Mouse (Mus musculus): Measurements from ENCODE around the gene Olfr1245. TPM values are rescaled to one million over a fixed set of nuclear protein-coding genes. Genes with fewer than 3 reads are reported as not detected.
"Not testable (repeated sequence)": the region's sequence is repeated elsewhere in the genome, so short reads cannot be mapped to it uniquely, and the experiment has no call there.

Olfr1245 gene
- not detected in 3 replicates for total RNA-seq (2017)

GRCm38 (mm10) chr2:89578347-89578746 is at the start of gene Olfr1245:
Gene Olfr1245 (minus strand): TSS chr2:89578447.
- no peak for ATAC-seq (replicated peaks; ENCODE audit: insufficient number of reproducible peaks, low FRiP score, low TSS enrichment, poor library complexity, severe bottlenecking)

DNA sequence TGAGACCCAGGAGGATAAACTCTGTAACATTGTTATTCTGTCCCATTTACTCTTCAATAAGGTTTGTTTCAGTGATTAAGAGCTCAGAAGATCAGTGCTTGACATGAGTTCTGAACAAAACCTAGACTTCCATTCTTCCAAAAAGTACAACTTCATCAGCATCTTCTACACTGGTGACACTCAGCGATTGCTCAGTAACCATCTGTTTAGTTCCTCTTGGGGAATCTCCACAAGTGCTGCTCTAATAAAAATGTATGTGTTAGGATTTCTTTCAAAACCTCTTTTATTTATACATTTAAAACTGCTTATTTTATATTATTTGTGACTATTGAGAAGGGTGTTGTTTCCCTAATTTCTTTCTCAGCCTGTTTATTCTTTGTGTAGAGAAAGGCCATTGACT is 39.9 kb upstream of the Olfr1245 start, which contains the start of gene Olfr1248:
TSS of gene Olfr1248 (minus strand) at position 101 of the 400 bp plus-strand sequence.
- ATAC-seq (replicated peaks; ENCODE audit: insufficient number of reproducible peaks, low FRiP score, low TSS enrichment, poor library complexity, severe bottlenecking): not testable (repeated sequence)

DNA sequence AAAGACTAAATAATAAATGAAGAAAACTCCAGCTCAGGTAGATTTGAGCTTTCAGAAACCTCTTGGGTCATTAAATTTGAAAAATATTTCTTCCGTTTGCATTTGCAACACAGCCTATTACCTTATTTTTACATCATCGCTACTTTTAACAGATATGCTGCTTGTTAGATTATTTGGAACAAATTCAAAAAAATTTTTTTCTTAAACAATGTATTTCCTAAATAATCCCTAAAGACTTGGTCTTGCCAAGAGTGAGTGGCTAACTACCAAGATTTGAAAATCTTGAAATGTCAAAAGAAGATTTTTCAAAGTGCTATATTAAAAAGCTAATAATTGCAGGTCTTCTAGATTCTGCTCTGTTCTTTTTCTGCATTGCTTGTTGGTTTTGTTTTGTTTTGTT is 35.8 kb upstream of the Olfr1245 start, which contains the start of gene Olfr1247:
TSS of gene Olfr1247 (minus strand) at position 101 of the 400 bp plus-strand sequence.
- ATAC-seq (replicated peaks; ENCODE audit: insufficient number of reproducible peaks, low FRiP score, low TSS enrichment, poor library complexity, severe bottlenecking): no peak

- no peak for ATAC-seq (replicated peaks; ENCODE audit: insufficient number of reproducible peaks, low FRiP score, low TSS enrichment, poor library complexity, severe bottlenecking)
These were observed 14.8 kb upstream of the Olfr1245 start, which contains the start of gene Olfr1246 for GRCm38 (mm10) chr2:89593057-89593456. Gene Olfr1246 (minus strand): TSS chr2:89593157.

GRCm38 (mm10) chr2:89562706-89563105 is 15.5 kb downstream of the Olfr1245 start:
- ATAC-seq (replicated peaks; ENCODE audit: insufficient number of reproducible peaks, low FRiP score, low TSS enrichment, poor library complexity, severe bottlenecking): not testable (repeated sequence)

DNA sequence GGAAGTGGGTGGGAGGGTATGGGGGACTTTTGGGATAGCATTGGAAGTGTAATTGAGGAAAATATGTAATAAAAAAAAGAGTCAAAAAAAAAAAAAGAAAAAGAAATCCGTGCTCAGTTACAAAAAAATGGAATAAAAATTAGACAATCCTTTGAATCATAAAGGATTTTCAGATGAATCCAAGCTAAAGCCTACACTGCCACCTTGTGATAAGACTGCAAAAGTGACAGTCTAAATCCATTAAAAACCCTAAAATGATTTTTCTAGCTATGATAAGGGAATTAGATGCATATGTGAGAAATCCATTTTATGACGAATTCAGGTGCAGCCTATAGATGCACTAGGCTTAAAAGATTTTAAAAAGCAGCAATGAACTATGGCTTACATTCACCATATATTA is 33.7 kb downstream of the Olfr1245 start:
- no peak for ATAC-seq (replicated peaks; ENCODE audit: insufficient number of reproducible peaks, low FRiP score, low TSS enrichment, poor library complexity, severe bottlenecking)

DNA sequence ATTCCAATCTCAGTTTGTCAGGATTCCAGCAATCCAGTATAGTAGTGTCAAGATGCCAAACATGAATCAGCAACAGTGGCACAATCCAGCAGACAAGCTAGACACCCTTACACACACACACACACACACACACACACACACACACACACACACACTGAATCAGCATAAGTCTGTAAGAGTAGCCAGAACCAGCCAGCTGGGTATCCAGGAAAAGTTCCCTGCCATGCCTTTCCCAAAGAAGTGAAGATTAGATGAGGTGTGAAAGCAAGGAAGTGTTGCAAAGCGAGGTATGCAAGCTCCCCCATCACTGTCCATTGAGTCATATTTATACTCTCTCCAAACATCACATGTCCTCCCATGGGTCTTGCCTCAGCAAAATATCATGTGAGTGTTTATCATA is 38.3 kb downstream of the Olfr1245 start:
- ATAC-seq (replicated peaks; ENCODE audit: insufficient number of reproducible peaks, low FRiP score, low TSS enrichment, poor library complexity, severe bottlenecking): no peak

DNA sequence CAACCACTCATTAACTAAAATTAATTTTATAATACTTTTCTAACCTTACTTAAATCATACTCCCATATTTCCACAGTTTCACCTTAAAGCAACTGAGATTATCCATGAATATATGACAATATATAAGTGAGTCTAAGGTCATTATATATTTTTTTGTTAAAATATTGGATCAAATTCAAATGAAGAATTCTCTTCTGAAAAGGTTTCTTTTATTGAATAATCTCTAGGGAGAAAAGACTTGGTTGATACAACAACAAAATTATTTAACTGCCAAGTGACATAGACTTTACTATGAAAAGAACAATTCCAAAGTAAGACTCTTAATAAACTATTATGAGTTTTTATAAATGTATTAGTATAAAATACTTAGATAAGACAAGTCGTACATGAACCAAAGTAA is 46.9 kb downstream of the Olfr1245 start, which contains the start of gene Olfr1243:
TSS of gene Olfr1243 (minus strand) at position 101 of the 400 bp plus-strand sequence.
- ATAC-seq (replicated peaks; ENCODE audit: insufficient number of reproducible peaks, low FRiP score, low TSS enrichment, poor library complexity, severe bottlenecking): no peak

Other genes starting within 250 kb of the Olfr1245 start
- not detected in 3 replicates for gene Olfr1232, start 248.8 kb downstream of the Olfr1245 start, total RNA-seq (2017)
- gene Olfr1233, start 236.0 kb downstream of the Olfr1245 start, total RNA-seq (2017): not detected in 3 replicates
- gene Olfr1234, start 213.6 kb downstream of the Olfr1245 start, total RNA-seq (2017): not detected in 3 replicates
- not detected in 3 replicates for gene Olfr1238, start 168.8 kb downstream of the Olfr1245 start, total RNA-seq (2017)
- gene Olfr1239, start 158.0 kb downstream of the Olfr1245 start, total RNA-seq (2017): not detected in 3 replicates
- gene Olfr1240, start 135.4 kb downstream of the Olfr1245 start, total RNA-seq (2017): not detected in 3 replicates
- gene Olfr1241, start 91.3 kb downstream of the Olfr1245 start, total RNA-seq (2017): not detected in 3 replicates
- gene Olfr1242, start 80.1 kb downstream of the Olfr1245 start, total RNA-seq (2017): not detected in 3 replicates
- gene Olfr1243, start 47.0 kb downstream of the Olfr1245 start, total RNA-seq (2017): not detected in 3 replicates
- 0.10 TPM in 2 of 3 replicates, not detected in the other for gene Olfr1246, start 14.7 kb upstream of the Olfr1245 start, total RNA-seq (2017)
- gene Olfr1247, start 35.7 kb upstream of the Olfr1245 start, total RNA-seq (2017): 0.32 TPM in 1 of 3 replicates, not detected in the others
- gene Olfr1248, start 39.8 kb upstream of the Olfr1245 start, total RNA-seq (2017): not detected in 3 replicates
- not detected in 3 replicates for gene Olfr1249, start 56.5 kb upstream of the Olfr1245 start, total RNA-seq (2017)
- 0.10 TPM in 1 of 3 replicates, not detected in the others for gene Olfr1250, start 83.0 kb upstream of the Olfr1245 start, total RNA-seq (2017)
- gene Olfr1251, start 93.5 kb upstream of the Olfr1245 start, total RNA-seq (2017): not detected in 3 replicates
- not detected in 3 replicates for gene Olfr1252, start 146.6 kb upstream of the Olfr1245 start, total RNA-seq (2017)
- gene Olfr1253, start 178.6 kb upstream of the Olfr1245 start, total RNA-seq (2017): not detected in 3 replicates
- not detected in 3 replicates for gene Olfr1254, start 215.2 kb upstream of the Olfr1245 start, total RNA-seq (2017)
- gene Olfr1255, start 233.6 kb upstream of the Olfr1245 start, total RNA-seq (2017): not detected in 3 replicates

Measured in monocyte, adult 5-6 weeks (primary cell).